ENCODE assay signal across 13 mouse cellular contexts in the genomic region with DNA sequence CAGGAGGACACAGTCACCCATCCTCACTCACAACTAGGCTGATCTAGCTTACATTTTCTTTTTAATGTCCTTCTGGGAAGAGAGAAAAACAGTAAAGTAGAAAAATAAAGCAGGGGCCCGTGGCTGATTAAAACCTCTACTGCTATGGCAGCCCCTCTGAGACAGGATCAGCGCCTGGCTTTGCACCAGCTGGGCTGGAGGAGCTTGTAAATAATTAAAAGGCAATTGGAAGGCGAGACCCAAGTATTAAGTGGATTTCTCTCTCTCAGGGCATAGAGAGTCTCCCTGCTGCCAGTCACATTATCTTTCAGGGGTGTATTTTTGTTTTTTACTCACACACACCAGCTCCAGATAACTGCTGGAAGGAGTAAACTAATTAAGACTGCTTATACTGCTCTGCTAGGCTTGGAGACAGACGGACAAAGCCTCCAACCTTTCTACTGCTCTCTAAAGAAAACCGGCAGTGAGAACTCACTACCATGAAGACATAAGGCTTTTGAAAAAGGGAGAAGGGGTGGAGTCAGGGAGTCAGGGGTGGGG. TPM values are rescaled to one million over a fixed set of nuclear protein-coding genes. Genes with fewer than 3 reads are reported as not detected.
A peak's percentile ranks its signal among the peaks of the same experiment; 100 is the strongest.
DNase-seq lines count a peak whose midpoint lies in the region; ATAC-seq and TF ChIP-seq lines count a peak whose summit lies in the region.
"Had no signal": no experiment of that assay in that cellular context is flagged by ENCODE, and none has a peak within 500 bp of the region (broad histone marks: within the 10 kb centered on the region; RNA-seq: fewer than 3 reads in every experiment).

No protein-coding gene starts in this region.

- peak overlapping the region; percentile 65 for H3K27ac ChIP-seq in heart, embryonic 10.5 days
- H3K27ac ChIP-seq in hindbrain, embryonic 13.5 days: peak overlapping the region; percentile 83
- H3K27ac ChIP-seq in limb, embryonic 11.5 days (replicated peaks; ENCODE audit: low read depth, low read length): peak overlapping the region; percentile 37; the same call in 1 of the 2 replicates

- ATAC-seq in hindbrain, embryonic 13.5 days (ENCODE audit: low FRiP score): no peak
- ATAC-seq in limb, embryonic 11.5 days (ENCODE audit: insufficient number of reproducible peaks, low FRiP score, low TSS enrichment, low read depth): no peak
- ATAC-seq: activated CD4-positive, CD25-positive, alpha-beta regulatory T cell, adult 4 months had no signal

- H3K4me2 ChIP-seq in hindbrain, embryonic 13.5 days: no peak overlapping the region
- no peak overlapping the region for H3K4me2 ChIP-seq in limb, embryonic 11.5 days (ENCODE audit: low read depth, severe bottlenecking)

- H3K9ac ChIP-seq in hindbrain, embryonic 13.5 days: 0 out of 2 replicates have a peak overlapping the region, but pooled peaks have one; percentile 26
- no peak overlapping the region for H3K9ac ChIP-seq in limb, embryonic 11.5 days (ENCODE audit: low read length)

- DNase-seq in heart, embryonic 10.5 days (ENCODE audit: low spot score): no peak
- DNase-seq in heart, adult 9 months (ENCODE audit: low spot score in 2 of 2): no peak
- peak; percentile 84 for DNase-seq in brain, embryonic 14.5 days (ENCODE audit: low read depth)
- DNase-seq in limb, embryonic 11.5 days (ENCODE audit: low spot score): no peak
- no peak for DNase-seq in gastrocnemius, postnatal 10 days
- no peak for DNase-seq in layer of hippocampus, adult 11-12 months (ENCODE audit: low spot score)
- DNase-seq in c-Kit-positive CD71-positive TER-119-positive erythroid progenitor cells, embryonic 14.5 days (ENCODE audit: low spot score): no peak
- DNase-seq: gastrocnemius, postnatal 36 days; lung, postnatal 14 days had no signal

- H3K27me3 ChIP-seq in heart, embryonic 10.5 days (ENCODE audit: insufficient read depth, poor library complexity, severe bottlenecking): no peaks in the 10 kb centered on the region
- no peaks in the 10 kb centered on the region for H3K27me3 ChIP-seq in hindbrain, embryonic 13.5 days
- no peaks in the 10 kb centered on the region for H3K27me3 ChIP-seq in limb, embryonic 11.5 days (ENCODE audit: control insufficient read depth, insufficient read depth, low read length)

- H3K36me3 ChIP-seq in heart, embryonic 10.5 days: peaks cover 34% of the 10 kb centered on the region
- H3K36me3 ChIP-seq in hindbrain, embryonic 13.5 days: peaks cover 11% of the 10 kb centered on the region
- peaks cover 2% of the 10 kb centered on the region; the same call in 1 of the 2 replicates for H3K36me3 ChIP-seq in limb, embryonic 11.5 days (ENCODE audit: control insufficient read depth, insufficient read depth, low read length)

- TF ChIP-seq POLR2A in brain, embryonic 14.5 days (IDR thresholded peaks at IDR 0.05; ENCODE audit: borderline replicate concordance, extremely low read depth, insufficient read depth, insufficient read length, poor library complexity, severe bottlenecking): no peak

- H3K9me3 ChIP-seq in heart, embryonic 10.5 days: no peaks in the 10 kb centered on the region
- H3K9me3 ChIP-seq in hindbrain, embryonic 13.5 days: no peaks in the 10 kb centered on the region
- H3K9me3 ChIP-seq in limb, embryonic 11.5 days (ENCODE audit: control insufficient read depth, low read length): no peaks in the 10 kb centered on the region
- H3K9me3 ChIP-seq: G1E had no signal

- WGBS in heart, embryonic 10.5 days: 59% methylated on average over 5 of the region's 5 CpGs
- 23% methylated on average over 5 of the region's 5 CpGs for WGBS in hindbrain, embryonic 13.5 days
- 23% methylated on average over 5 of the region's 5 CpGs for WGBS in limb, embryonic 11.5 days

- peaks cover 98% of the 10 kb centered on the region for H3K4me1 ChIP-seq in heart, embryonic 10.5 days
- H3K4me1 ChIP-seq in hindbrain, embryonic 13.5 days (replicated peaks): peaks cover 83% of the 10 kb centered on the region
- H3K4me1 ChIP-seq in limb, embryonic 11.5 days (ENCODE audit: control insufficient read depth, insufficient read depth, low read length): peaks cover 79% of the 10 kb centered on the region

- no peak overlapping the region for H3K4me3 ChIP-seq in heart, embryonic 10.5 days
- no peak overlapping the region for H3K4me3 ChIP-seq in hindbrain, embryonic 13.5 days
- H3K4me3 ChIP-seq in limb, embryonic 11.5 days (ENCODE audit: low read depth, low read length): no peak overlapping the region
- H3K4me3 ChIP-seq: erythroblast, embryonic 14.5 days had no signal

- no peak for TF ChIP-seq CTCF in brain, embryonic 14.5 days (IDR thresholded peaks at IDR 0.05; ENCODE audit: borderline replicate concordance, extremely low read depth, insufficient read depth, insufficient read length)

RNA-seq across cellular contexts. Expression of a gene that starts 27.8 kb away (rescaled TPM):
- polyA plus RNA-seq in heart, embryonic 10.5 days (2016; fragmentation: Nextera tagmentation; extraction: Ambion mirVana): 59.7 and 60.2 TPM in 2 replicates
- polyA plus RNA-seq in brain, embryonic 14.5 days (2012; rRNA removed): 15.4 and 16.6 TPM in 2 replicates
- polyA plus RNA-seq in hindbrain, embryonic 13.5 days (2015; fragmentation: Nextera tagmentation; extraction: Ambion mirVana): 10.9 and 12.8 TPM in 2 replicates
- polyA plus RNA-seq in limb, embryonic 11.5 days (2014; fragmentation: Nextera tagmentation; extraction: Ambion mirVana): 35.8 and 38.9 TPM in 2 replicates
- 1 to 10 TPM; 1.6 to 3.3 TPM for total RNA-seq in gastrocnemius, postnatal 10 days (2021)

RNA-seq across cellular contexts. Expression of a gene that starts 43.2 kb away (rescaled TPM):
- polyA plus RNA-seq in heart, embryonic 10.5 days (2016; fragmentation: Nextera tagmentation; extraction: Ambion mirVana): 70.6 and 79.7 TPM in 2 replicates
- polyA plus RNA-seq in brain, embryonic 14.5 days (2012; rRNA removed): 153 and 188 TPM in 2 replicates
- 71.2 and 72.4 TPM in 2 replicates for polyA plus RNA-seq in hindbrain, embryonic 13.5 days (2015; fragmentation: Nextera tagmentation; extraction: Ambion mirVana)
- 69.4 and 72.2 TPM in 2 replicates for polyA plus RNA-seq in limb, embryonic 11.5 days (2014; fragmentation: Nextera tagmentation; extraction: Ambion mirVana)
- total RNA-seq in gastrocnemius, postnatal 10 days (2021): 10 to 100 TPM; 34.8 to 45.3 TPM
